Mouse (Mus musculus) ovary, adult 18-20 months (tissue): Measurements from ENCODE around the gene Rsc1a1.

Experiments
- DNase-seq: peaks from one replicate; pipeline ENCODE4 v3.0.0; 2022; ENCODE audit warnings: low spot score, mixed read lengths

Gene Rsc1a1

GRCm38 (mm10) chr4:141694719-141695118 is 9.3 kb upstream of the Rsc1a1 start:
- no peak for DNase-seq

- DNase-seq: no peak
Observed at GRCm38 (mm10) chr4:141688505-141688904, 3.1 kb upstream of the Rsc1a1 start.

GRCm38 (mm10) chr4:141686525-141686924 is 1.1 kb upstream of the Rsc1a1 start:
- DNase-seq: no peak

GRCm38 (mm10) chr4:141686093-141686492 is 694 bp upstream of the Rsc1a1 start:
- DNase-seq: no peak

- peak; percentile 75 for DNase-seq
Observed at GRCm38 (mm10) chr4:141682706-141683230, 2.6 kb downstream of the Rsc1a1 start.

- no peak for DNase-seq
Observed at GRCm38 (mm10) chr4:141681767-141682166, 3.6 kb downstream of the Rsc1a1 start.

- DNase-seq: no peak
Observed at GRCm38 (mm10) chr4:141680892-141681291, 4.5 kb downstream of the Rsc1a1 start.

- DNase-seq: no peak
Observed at GRCm38 (mm10) chr4:141679016-141679415, 6.4 kb downstream of the Rsc1a1 start.

GRCm38 (mm10) chr4:141676462-141676979 is 8.9 kb downstream of the Rsc1a1 start:
- DNase-seq: no peak

GRCm38 (mm10) chr4:141672325-141672724 is 13.1 kb downstream of the Rsc1a1 start:
- DNase-seq: no peak

- DNase-seq: no peak
Observed at GRCm38 (mm10) chr4:141671389-141671788, 14.0 kb downstream of the Rsc1a1 start.

- DNase-seq: no peak
Observed at GRCm38 (mm10) chr4:141669898-141670712, 15.3 kb downstream of the Rsc1a1 start.

- DNase-seq: no peak
Observed at GRCm38 (mm10) chr4:141664799-141665198, 20.6 kb downstream of the Rsc1a1 start, which contains the start of gene Plekhm2. TSS of gene Plekhm2 (minus strand) at chr4:141664899.

GRCm38 (mm10) chr4:141664011-141664745 is 21.2 kb downstream of the Rsc1a1 start:
- DNase-seq: peak; percentile 64

GRCm38 (mm10) chr4:141663122-141663931 is 22.1 kb downstream of the Rsc1a1 start:
- DNase-seq: no peak

GRCm38 (mm10) chr4:141660884-141661283 is 24.5 kb downstream of the Rsc1a1 start:
- DNase-seq: no peak

- no peak for DNase-seq
Observed at GRCm38 (mm10) chr4:141659739-141660138, 25.7 kb downstream of the Rsc1a1 start.

GRCm38 (mm10) chr4:141658846-141659484 is 26.4 kb downstream of the Rsc1a1 start:
- no peak for DNase-seq

GRCm38 (mm10) chr4:141656932-141657331 is 28.5 kb downstream of the Rsc1a1 start:
- no peak for DNase-seq

- DNase-seq: peak; percentile 75
Observed at GRCm38 (mm10) chr4:141655908-141656608, 29.3 kb downstream of the Rsc1a1 start.

- DNase-seq: no peak
Observed at GRCm38 (mm10) chr4:141654509-141654908, 30.9 kb downstream of the Rsc1a1 start.
